Mouse (Mus musculus): ENCODE results near the gene Ifnar1. TPM values are rescaled to one million over a fixed set of nuclear protein-coding genes. Genes with fewer than 3 reads are reported as not detected.
"Not testable (repeated sequence)": the region's sequence is repeated elsewhere in the genome, so short reads cannot be mapped to it uniquely, and the experiment has no call there.

The Ifnar1 gene
- polyA plus RNA-seq, 1 experiment: 12.4 TPM

DNA sequence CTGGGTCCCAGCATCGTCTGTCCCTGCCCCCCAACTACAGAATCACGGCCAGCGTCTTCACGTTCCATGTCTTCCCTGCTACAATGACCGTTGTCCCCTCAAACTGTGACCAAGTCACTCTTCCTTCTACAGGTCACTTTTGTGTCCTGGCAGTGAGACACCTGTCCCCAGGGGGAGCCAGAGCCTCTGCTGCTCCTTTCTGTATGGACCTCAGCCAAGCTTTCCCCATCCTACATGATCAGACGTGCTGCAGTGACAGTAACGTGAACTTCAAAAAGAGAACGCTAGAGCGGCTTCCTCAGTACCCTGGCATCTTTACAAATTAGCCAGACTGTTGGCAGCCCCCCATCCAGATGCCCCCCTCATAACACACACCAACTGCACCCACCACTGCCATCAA lies 43.5 kb downstream of the Ifnar1 start:
- Histone ChIP-seq H3K4me3 (ENCODE audit: low read depth, low read length) (no peak overlapping the region), H3K4me1 (ENCODE audit: control insufficient read depth, insufficient read depth, insufficient read length, low read length) (peaks cover 25% of the 10 kb centered on the region), H3K27me3 (ENCODE audit: control insufficient read depth, insufficient read depth, low read length) (no peaks in the 10 kb centered on the region), H3K36me3 (ENCODE audit: control insufficient read depth, insufficient read depth, low read length) (no peaks in the 10 kb centered on the region), H3K27ac (ENCODE audit: insufficient read depth, low read depth, low read length) (no peak overlapping the region)
- WGBS: 73% methylated on average over 9 of the region's 9 CpGs
- TF ChIP-seq CTCF (IDR thresholded peaks at IDR 0.05; ENCODE audit: extremely low read depth, insufficient read length, insufficient replicate concordance, low read depth, low read length) (peak; percentile 7; the same call in 1 of the 2 replicates), POLR2A (IDR thresholded peaks at IDR 0.05; ENCODE audit: low read depth, low read length) (no peak)

DNA sequence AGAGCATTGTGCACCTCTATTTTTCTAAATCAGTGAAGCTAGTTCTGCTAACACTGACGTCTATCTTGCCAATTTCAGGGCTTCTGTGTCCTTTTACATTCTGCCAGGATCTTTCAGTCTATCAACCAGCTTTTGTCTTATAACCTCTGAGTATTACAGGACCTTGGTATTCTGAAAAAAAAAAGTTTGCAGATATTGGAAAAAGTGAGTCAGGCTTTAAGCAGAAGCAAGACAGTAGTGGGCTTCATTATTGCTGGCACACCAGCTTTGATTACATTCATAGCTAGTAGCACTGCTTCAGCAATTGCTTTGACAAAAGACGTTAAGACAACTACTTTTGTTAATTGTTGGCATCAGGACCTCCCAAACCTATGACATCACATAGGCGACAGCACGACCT lies 45.8 kb downstream of the Ifnar1 start:
- 64% methylated on average over 4 of the region's 4 CpGs for WGBS
- not testable (repeated sequence) for H3K36me3 ChIP-seq (ENCODE audit: control insufficient read depth, insufficient read depth, low read length); H3K27me3 ChIP-seq (ENCODE audit: control insufficient read depth, insufficient read depth, low read length); H3K4me3 ChIP-seq (ENCODE audit: low read depth, low read length); H3K27ac ChIP-seq (ENCODE audit: insufficient read depth, low read depth, low read length)
- peaks cover 34% of the 10 kb centered on the region for H3K4me1 ChIP-seq (ENCODE audit: control insufficient read depth, insufficient read depth, insufficient read length, low read length)

DNA sequence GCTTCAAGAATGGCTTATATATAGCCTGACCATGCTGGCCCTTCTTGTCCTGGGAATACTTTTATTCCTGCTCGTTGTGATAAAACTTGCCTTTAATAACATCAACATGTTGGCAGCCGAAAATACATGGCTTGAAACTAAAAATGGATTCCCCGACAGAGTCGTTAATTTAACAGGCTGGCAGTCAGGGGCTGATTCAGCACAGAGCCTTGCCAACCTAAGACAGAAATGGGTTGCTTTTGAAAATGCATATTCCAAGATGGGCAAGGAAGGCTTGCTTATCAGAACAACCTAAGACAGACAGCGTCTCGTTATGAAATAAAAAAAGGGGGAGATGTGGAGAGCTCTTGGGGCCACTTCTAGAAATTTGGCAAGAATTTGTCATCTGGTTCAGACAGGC lies 46.8 kb downstream of the Ifnar1 start:
- Histone ChIP-seq H3K4me1 (ENCODE audit: control insufficient read depth, insufficient read depth, insufficient read length, low read length) (peaks cover 37% of the 10 kb centered on the region), H3K36me3 (ENCODE audit: control insufficient read depth, insufficient read depth, low read length) (no peaks in the 10 kb centered on the region), H3K4me3 (ENCODE audit: low read depth, low read length) (no peak overlapping the region), H3K27ac (ENCODE audit: insufficient read depth, low read depth, low read length) (no peak overlapping the region), H3K27me3 (ENCODE audit: control insufficient read depth, insufficient read depth, low read length) (no peaks in the 10 kb centered on the region)
- WGBS: 41% methylated on average over 6 of the region's 6 CpGs
- TF ChIP-seq POLR2A (IDR thresholded peaks at IDR 0.05; ENCODE audit: low read depth, low read length): no peak
- no peak for TF ChIP-seq CTCF (IDR thresholded peaks at IDR 0.05; ENCODE audit: extremely low read depth, insufficient read length, insufficient replicate concordance, low read depth, low read length)

DNA sequence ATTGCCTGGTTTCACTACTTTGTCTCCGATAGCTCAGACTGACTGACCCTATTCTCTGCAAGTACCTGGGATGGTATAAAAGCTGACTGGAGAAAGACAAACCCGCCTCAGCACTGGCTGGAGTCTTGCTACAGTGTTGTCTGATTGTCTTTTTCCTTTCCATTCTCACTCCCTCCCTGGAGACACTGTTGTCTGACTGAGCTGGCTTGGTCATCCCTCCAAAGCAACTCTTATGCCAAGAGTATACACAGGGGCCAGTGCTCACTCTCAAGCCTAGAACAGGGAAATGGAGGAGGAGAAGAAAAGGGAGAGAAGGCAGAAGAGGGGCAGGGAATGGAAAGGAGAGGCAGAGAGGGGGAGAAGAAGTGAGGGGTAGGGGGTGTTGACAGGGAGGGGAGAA lies 47.4 kb downstream of the Ifnar1 start:
- Histone ChIP-seq H3K27me3 (ENCODE audit: control insufficient read depth, insufficient read depth, low read length) (no peaks in the 10 kb centered on the region), H3K27ac (ENCODE audit: insufficient read depth, low read depth, low read length) (no peak overlapping the region), H3K4me1 (ENCODE audit: control insufficient read depth, insufficient read depth, insufficient read length, low read length) (peaks cover 37% of the 10 kb centered on the region), H3K36me3 (ENCODE audit: control insufficient read depth, insufficient read depth, low read length) (no peaks in the 10 kb centered on the region), H3K4me3 (ENCODE audit: low read depth, low read length) (no peak overlapping the region)
- WGBS: 25% methylated on average over 2 of the region's 2 CpGs
- no peak for TF ChIP-seq POLR2A (IDR thresholded peaks at IDR 0.05; ENCODE audit: low read depth, low read length)
- no peak for TF ChIP-seq CTCF (IDR thresholded peaks at IDR 0.05; ENCODE audit: extremely low read depth, insufficient read length, insufficient replicate concordance, low read depth, low read length)

DNA sequence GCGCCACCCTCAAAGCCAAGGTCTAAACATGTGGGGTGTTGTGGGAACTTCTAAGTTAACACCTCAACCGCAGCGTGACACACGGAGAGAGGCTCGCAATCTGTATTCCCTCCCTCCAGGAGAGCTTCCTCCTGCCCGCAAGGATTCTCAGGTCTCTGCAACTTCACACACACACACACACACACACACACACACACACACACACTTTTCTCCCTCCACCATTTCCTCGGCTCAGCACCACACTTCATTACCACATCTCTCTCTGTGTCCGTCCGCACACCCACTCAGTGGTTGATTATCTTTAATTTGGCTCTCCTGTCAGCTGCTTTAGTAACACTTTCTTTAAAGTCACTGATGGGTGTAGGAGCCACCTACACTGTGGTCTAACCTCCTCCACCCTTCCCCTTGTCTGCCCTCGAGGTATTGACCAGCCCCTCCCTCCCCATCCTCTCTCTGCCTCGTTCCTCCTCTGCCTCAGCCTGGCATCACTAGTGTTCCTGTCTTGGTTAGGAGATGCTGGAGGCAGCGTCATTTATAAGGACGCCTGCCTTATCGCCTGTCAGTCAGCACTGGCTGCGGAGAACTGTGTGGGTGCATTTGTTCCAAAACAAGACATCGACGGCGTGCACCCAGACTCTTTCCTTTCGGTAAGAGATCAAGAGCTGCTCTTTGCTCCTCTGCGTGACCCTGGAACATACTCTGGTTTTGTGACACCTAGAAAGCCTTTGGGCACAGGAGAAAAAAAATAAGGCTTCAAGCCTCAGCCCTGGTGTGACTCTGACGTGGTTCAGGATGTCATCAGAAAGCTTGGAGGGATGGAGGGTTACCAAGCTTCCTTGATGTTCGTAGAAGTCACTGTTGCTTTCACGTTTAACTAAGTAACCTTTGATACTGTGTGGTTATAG lies 48.3 kb downstream of the Ifnar1 start:
- no peak overlapping the region for H3K27ac ChIP-seq (ENCODE audit: insufficient read depth, low read depth, low read length)

DNA sequence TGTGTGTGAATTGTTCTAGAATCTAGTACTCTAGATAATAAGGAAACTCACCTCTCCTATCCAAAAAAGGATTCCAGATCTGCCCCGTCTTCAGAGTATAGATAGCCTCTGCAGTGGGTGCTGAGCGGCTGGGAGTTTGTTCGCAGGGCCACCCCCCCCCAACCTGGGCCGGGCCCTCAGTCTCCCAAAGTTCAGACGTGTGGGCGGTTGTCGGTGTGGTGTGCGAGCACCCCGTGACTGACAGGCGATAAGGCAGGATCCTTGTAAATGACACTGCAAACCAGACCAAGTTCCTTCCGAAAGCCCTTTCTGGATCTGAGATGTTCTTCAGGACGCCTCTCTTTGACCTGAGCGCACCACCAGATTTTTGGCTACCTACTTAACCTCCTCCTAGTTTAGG lies 49.4 kb downstream of the Ifnar1 start:
- Histone ChIP-seq H3K36me3 (ENCODE audit: control insufficient read depth, insufficient read depth, low read length) (no peaks in the 10 kb centered on the region), H3K27ac (ENCODE audit: insufficient read depth, low read depth, low read length) (no peak overlapping the region), H3K4me1 (ENCODE audit: control insufficient read depth, insufficient read depth, insufficient read length, low read length) (peaks cover 37% of the 10 kb centered on the region), H3K27me3 (ENCODE audit: control insufficient read depth, insufficient read depth, low read length) (no peaks in the 10 kb centered on the region), H3K4me3 (ENCODE audit: low read depth, low read length) (no peak overlapping the region)
- TF ChIP-seq CTCF (IDR thresholded peaks at IDR 0.05; ENCODE audit: extremely low read depth, insufficient read length, insufficient replicate concordance, low read depth, low read length) (no peak), POLR2A (IDR thresholded peaks at IDR 0.05; ENCODE audit: low read depth, low read length) (no peak)
- 55% methylated on average over 13 of the region's 13 CpGs for WGBS

More for the DNA sequence above, 48.3 kb downstream of the Ifnar1 start:
- WGBS: 26% methylated on average over 23 of the region's 23 CpGs
- no peaks in the 10 kb centered on the region for H3K27me3 ChIP-seq (ENCODE audit: control insufficient read depth, insufficient read depth, low read length)
- no peak overlapping the region for H3K4me3 ChIP-seq (ENCODE audit: low read depth, low read length)
- H3K36me3 ChIP-seq (ENCODE audit: control insufficient read depth, insufficient read depth, low read length): no peaks in the 10 kb centered on the region
- TF ChIP-seq CTCF (IDR thresholded peaks at IDR 0.05; ENCODE audit: extremely low read depth, insufficient read length, insufficient replicate concordance, low read depth, low read length) (no peak), POLR2A (IDR thresholded peaks at IDR 0.05; ENCODE audit: low read depth, low read length) (no peak)
- H3K4me1 ChIP-seq (ENCODE audit: control insufficient read depth, insufficient read depth, insufficient read length, low read length): peaks cover 37% of the 10 kb centered on the region

DNA sequence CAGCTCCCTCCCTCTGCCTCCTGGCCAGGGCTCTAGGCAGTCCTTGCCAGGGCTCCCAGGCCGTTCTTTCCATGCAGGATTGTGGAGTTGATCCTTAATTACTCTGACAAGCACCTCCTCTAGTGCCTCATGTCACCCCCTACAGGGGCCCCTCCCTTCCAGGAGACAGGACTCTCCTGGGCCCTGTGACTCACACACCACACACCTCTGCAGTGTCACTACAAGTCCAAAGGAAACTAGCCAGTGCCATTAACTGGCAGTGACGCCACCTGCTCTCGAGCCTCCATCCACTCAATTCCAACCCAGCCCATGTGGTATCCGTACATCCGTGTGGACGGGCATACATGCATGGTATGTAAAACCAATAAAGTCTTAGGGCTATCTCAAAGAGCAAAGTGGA lies 49.9 kb downstream of the Ifnar1 start:
- H3K27ac ChIP-seq (ENCODE audit: insufficient read depth, low read depth, low read length): no peak overlapping the region
- H3K27me3 ChIP-seq (ENCODE audit: control insufficient read depth, insufficient read depth, low read length): no peaks in the 10 kb centered on the region
- TF ChIP-seq POLR2A (IDR thresholded peaks at IDR 0.05; ENCODE audit: low read depth, low read length) (no peak), CTCF (IDR thresholded peaks at IDR 0.05; ENCODE audit: extremely low read depth, insufficient read length, insufficient replicate concordance, low read depth, low read length) (no peak)
- no peak overlapping the region for H3K4me3 ChIP-seq (ENCODE audit: low read depth, low read length)
- H3K4me1 ChIP-seq (ENCODE audit: control insufficient read depth, insufficient read depth, insufficient read length, low read length): peaks cover 37% of the 10 kb centered on the region
- H3K36me3 ChIP-seq (ENCODE audit: control insufficient read depth, insufficient read depth, low read length): no peaks in the 10 kb centered on the region
- WGBS: 44% methylated on average over 6 of the region's 6 CpGs
